Mouse (Mus musculus): ENCODE data around the gene Thsd7b.

- TF ChIP-seq POLR2A (IDR thresholded peaks at IDR 0.05; ENCODE audit: low read depth, low read length) (no peak), CTCF (IDR thresholded peaks at IDR 0.05; ENCODE audit: extremely low read depth, insufficient read length, insufficient replicate concordance, low read depth, low read length) (no peak)
Observed at GRCm38 (mm10) chr1:129540751-129541150, 267.6 kb downstream of the Thsd7b start.

All from small intestine, adult 2 months (tissue).